Mouse (Mus musculus): ENCODE results near the gene Rab24. TPM values are rescaled to one million over a fixed set of nuclear protein-coding genes. Genes with fewer than 3 reads are reported as not detected.

The Rab24 gene
- polyA plus RNA-seq, 2 experiments, result 109 to 165 TPM

- Histone ChIP-seq H3K36me3 (ENCODE audit: control insufficient read depth, insufficient read depth, low read length) (peaks cover 33% of the 10 kb centered on the region), H3K27ac (replicated peaks; ENCODE audit: low read depth, low read length) (peak within 1 kb of the TSS; percentile 81), H3K4me3 (replicated peaks; ENCODE audit: low read length) (peak within 1 kb of the TSS; percentile 94), H3K27me3 (ENCODE audit: control insufficient read depth, insufficient read depth, low read length) (no peaks in the 10 kb centered on the region), H3K4me2 (replicated peaks; ENCODE audit: low read depth, low read length, severe bottlenecking) (peak within 1 kb of the TSS; percentile 66), H3K9me3 (ENCODE audit: control insufficient read depth, low read length) (no peaks in the 10 kb centered on the region), H3K9ac (ENCODE audit: low read depth, low read length, severe bottlenecking) (peak within 1 kb of the TSS; percentile 86), H3K4me1 (ENCODE audit: control insufficient read depth, insufficient read depth, low read length) (peaks cover 11% of the 10 kb centered on the region)
- ATAC-seq (ENCODE audit: low FRiP score, low read depth) (peak; percentile 98), DNase-seq (ENCODE audit: low spot score) (peak; percentile 99)
- WGBS, result under 1% methylated on average over 35 of the region's 35 CpGs
- 0 out of 2 replicates have a peak, but pooled peaks have one; percentile 31 for TF ChIP-seq POLR2A (IDR thresholded peaks at IDR 0.05; ENCODE audit: borderline replicate concordance, extremely low read depth, insufficient read depth, insufficient read length)
Measured at GRCm38 (mm10) chr13:55362453-55363060, 40.8 kb upstream of the Rab24 start, which contains the start of gene Lman2. TSS of gene Lman2 (minus strand) at chr13:55362783.

- no peak for TF ChIP-seq POLR2A (IDR thresholded peaks at IDR 0.05; ENCODE audit: borderline replicate concordance, extremely low read depth, insufficient read depth, insufficient read length)
- no peaks in the 10 kb centered on the region for H3K9me3 ChIP-seq (ENCODE audit: control insufficient read depth, low read length)
- H3K27ac ChIP-seq (replicated peaks; ENCODE audit: low read depth, low read length), result peak overlapping the region; percentile 81
- H3K4me3 ChIP-seq (replicated peaks; ENCODE audit: low read length), result peak overlapping the region; percentile 94
- peak overlapping the region; percentile 86 for H3K9ac ChIP-seq (ENCODE audit: low read depth, low read length, severe bottlenecking)
- peaks cover 37% of the 10 kb centered on the region for H3K36me3 ChIP-seq (ENCODE audit: control insufficient read depth, insufficient read depth, low read length)
- peak overlapping the region; percentile 66 for H3K4me2 ChIP-seq (replicated peaks; ENCODE audit: low read depth, low read length, severe bottlenecking)
- peaks cover 11% of the 10 kb centered on the region for H3K4me1 ChIP-seq (ENCODE audit: control insufficient read depth, insufficient read depth, low read length)
- ATAC-seq (ENCODE audit: low FRiP score, low read depth) (peak; percentile 11), DNase-seq (ENCODE audit: low spot score) (no peak)
- WGBS, result 1% methylated on average over 32 of the region's 32 CpGs
- H3K27me3 ChIP-seq (ENCODE audit: control insufficient read depth, insufficient read depth, low read length), result no peaks in the 10 kb centered on the region
Measured at GRCm38 (mm10) chr13:55361974-55362452, 40.3 kb upstream of the Rab24 start.

- H3K36me3 ChIP-seq (ENCODE audit: control insufficient read depth, insufficient read depth, low read length), result peaks cover 41% of the 10 kb centered on the region
- peak overlapping the region; percentile 86 for H3K9ac ChIP-seq (ENCODE audit: low read depth, low read length, severe bottlenecking)
- H3K9me3 ChIP-seq (ENCODE audit: control insufficient read depth, low read length), result no peaks in the 10 kb centered on the region
- H3K27me3 ChIP-seq (ENCODE audit: control insufficient read depth, insufficient read depth, low read length), result no peaks in the 10 kb centered on the region
- peaks cover 11% of the 10 kb centered on the region for H3K4me1 ChIP-seq (ENCODE audit: control insufficient read depth, insufficient read depth, low read length)
- peak overlapping the region; percentile 66 for H3K4me2 ChIP-seq (replicated peaks; ENCODE audit: low read depth, low read length, severe bottlenecking)
- TF ChIP-seq POLR2A (IDR thresholded peaks at IDR 0.05; ENCODE audit: borderline replicate concordance, extremely low read depth, insufficient read depth, insufficient read length), result no peak
- ATAC-seq (ENCODE audit: low FRiP score, low read depth), result no peak
- peak overlapping the region; percentile 94 for H3K4me3 ChIP-seq (replicated peaks; ENCODE audit: low read length)
- H3K27ac ChIP-seq (replicated peaks; ENCODE audit: low read depth, low read length), result no peak overlapping the region
- no peak for DNase-seq (ENCODE audit: low spot score)
Measured at GRCm38 (mm10) chr13:55361145-55361544, 39.4 kb upstream of the Rab24 start.

- WGBS, result 89% methylated on average over 11 of the region's 11 CpGs
- no peak overlapping the region for H3K27ac ChIP-seq (replicated peaks; ENCODE audit: low read depth, low read length)
- no peak overlapping the region for H3K4me3 ChIP-seq (replicated peaks; ENCODE audit: low read length)
- no peak for TF ChIP-seq POLR2A (IDR thresholded peaks at IDR 0.05; ENCODE audit: borderline replicate concordance, extremely low read depth, insufficient read depth, insufficient read length)
- H3K27me3 ChIP-seq (ENCODE audit: control insufficient read depth, insufficient read depth, low read length), result no peaks in the 10 kb centered on the region
- no peak overlapping the region; the same call in 1 of the 2 replicates for H3K9ac ChIP-seq (ENCODE audit: low read depth, low read length, severe bottlenecking)
- peaks cover 77% of the 10 kb centered on the region for H3K36me3 ChIP-seq (ENCODE audit: control insufficient read depth, insufficient read depth, low read length)
- ATAC-seq (ENCODE audit: low FRiP score, low read depth), result no peak
- no peak for DNase-seq (ENCODE audit: low spot score)
- H3K4me1 ChIP-seq (ENCODE audit: control insufficient read depth, insufficient read depth, low read length), result no peaks in the 10 kb centered on the region
- H3K4me2 ChIP-seq (replicated peaks; ENCODE audit: low read depth, low read length, severe bottlenecking), result no peak overlapping the region
- H3K9me3 ChIP-seq (ENCODE audit: control insufficient read depth, low read length), result no peaks in the 10 kb centered on the region
Measured at GRCm38 (mm10) chr13:55346745-55347144, 25.0 kb upstream of the Rab24 start.

GRCm38 (mm10) chr13:55344286-55344685 lies 22.5 kb upstream of the Rab24 start:
- TF ChIP-seq POLR2A (IDR thresholded peaks at IDR 0.05; ENCODE audit: borderline replicate concordance, extremely low read depth, insufficient read depth, insufficient read length), result no peak

More at GRCm38 (mm10) chr13:55344286-55344685, 22.5 kb upstream of the Rab24 start:
- Histone ChIP-seq H3K27me3 (ENCODE audit: control insufficient read depth, insufficient read depth, low read length) (no peaks in the 10 kb centered on the region), H3K4me3 (replicated peaks; ENCODE audit: low read length) (no peak overlapping the region), H3K36me3 (ENCODE audit: control insufficient read depth, insufficient read depth, low read length) (peaks cover 55% of the 10 kb centered on the region), H3K9ac (ENCODE audit: low read depth, low read length, severe bottlenecking) (no peak overlapping the region), H3K4me1 (ENCODE audit: control insufficient read depth, insufficient read depth, low read length) (no peaks in the 10 kb centered on the region), H3K9me3 (ENCODE audit: control insufficient read depth, low read length) (no peaks in the 10 kb centered on the region), H3K4me2 (replicated peaks; ENCODE audit: low read depth, low read length, severe bottlenecking) (no peak overlapping the region), H3K27ac (replicated peaks; ENCODE audit: low read depth, low read length) (no peak overlapping the region)
- ATAC-seq (ENCODE audit: low FRiP score, low read depth) (no peak), DNase-seq (ENCODE audit: low spot score) (no peak)
- 84% methylated on average over 7 of the region's 7 CpGs for WGBS

Measured in limb, embryonic 14.5 days (tissue).